Mouse (Mus musculus) liver, embryonic 16.5 days (tissue): ENCODE data around the gene Paf1. TPM values are rescaled to one million over a fixed set of nuclear protein-coding genes. Genes with fewer than 3 reads are reported as not detected.

Source experiments
- ATAC-seq: fragments of 200-750 bp; cut with Nextera tagmentation; 2 replicates; pipeline ENCODE4 v1.8.0; 2017; ENCODE audit warnings: low read depth, mild to moderate bottlenecking, moderate number of reproducible peaks, moderate library complexity
- H3K27ac ChIP-seq: fragments of 300-500 bp; sonication (generic); 2 replicates; pipeline ENCODE4 v1.5.1; 2014; ENCODE audit warnings: mild to moderate bottlenecking, low read length
- H3K27me3 ChIP-seq: fragments of 300-500 bp; sonication (generic); 2 replicates; pipeline ENCODE4 v1.6.1; 2014; ENCODE audit warnings: low read depth, low read length, mixed read lengths; ENCODE audit not compliant: control insufficient read depth, insufficient read depth
- H3K36me3 ChIP-seq: fragments of 300-500 bp; sonication (generic); 2 replicates; pipeline ENCODE4 v1.6.1; 2014; ENCODE audit warnings: mild to moderate bottlenecking; ENCODE audit not compliant: control insufficient read depth, insufficient read depth
- H3K4me1 ChIP-seq: fragments of 300-500 bp; sonication (generic); 2 replicates; pipeline ENCODE4 v1.6.1; 2014; ENCODE audit warnings: low read depth, low read length, mixed read lengths; ENCODE audit not compliant: control insufficient read depth
- H3K4me2 ChIP-seq: fragments of 300-500 bp; sonication (generic); 2 replicates; pipeline ENCODE4 v1.6.1; 2014; ENCODE audit warnings: low read depth, low read length, mixed read lengths
- H3K4me3 ChIP-seq: fragments of 300-500 bp; sonication (generic); 2 replicates; pipeline ENCODE4 v1.5.1; 2014; ENCODE audit warnings: low read depth, mild to moderate bottlenecking, low read length
- H3K9ac ChIP-seq: fragments of 300-500 bp; sonication (generic); 2 replicates; pipeline ENCODE4 v1.6.1; 2014; ENCODE audit warnings: low read depth, low read length
- H3K9me3 ChIP-seq: fragments of 300-500 bp; sonication (generic); replicated peaks from 2 replicates; pipeline ENCODE4 v1.6.1; 2016; ENCODE audit warnings: low read length; ENCODE audit not compliant: control insufficient read depth
- WGBS: fragments of 180-500 bp; shearing (Covaris S2); extraction: QIAGEN DNeasy Blood & Tissue Kit; methylation state at CpG from one replicate; pipeline ENCODE4 v1.1.7; 2014; ENCODE audit not compliant: insufficient replicate concordance; 5-methylcytosine and 5-hydroxymethylcytosine counted together
- polyA plus RNA-seq: library from polyadenylated mRNA; unstranded; fragments of >200 nt; fragmentation: Nextera tagmentation; extraction: Ambion mirVana; gene quantifications from 2 replicates; pipeline ENCODE4 v1.2.1, GENCODE M21; 2015

Paf1 gene
- polyA plus RNA-seq, 1 experiment from 2014 or later = 25.8 TPM

DNA sequence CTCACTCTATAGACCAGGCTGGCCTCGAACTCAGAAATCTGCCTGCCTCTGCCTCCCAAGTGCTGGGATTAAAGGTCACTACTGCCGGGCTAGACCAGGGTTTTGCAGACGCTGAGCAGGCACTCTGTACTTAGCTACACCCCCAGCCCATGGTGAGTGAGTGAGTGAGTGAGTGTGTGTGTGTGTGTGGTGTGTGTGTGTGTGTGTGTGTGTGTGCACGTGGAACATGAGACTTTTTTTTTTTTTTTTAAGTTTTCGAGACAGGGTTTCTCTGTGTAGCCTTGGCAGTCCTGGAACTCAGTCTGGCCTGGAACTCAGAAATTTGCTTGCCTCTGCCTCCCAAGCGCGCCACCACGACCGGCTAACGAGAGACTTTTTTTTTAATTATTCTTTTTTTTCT, 18.1 kb upstream of the Paf1 start:
- H3K9ac ChIP-seq = peak overlapping the region; percentile 77; the same call in 1 of the 2 replicates
- peaks cover 73% of the 10 kb centered on the region for H3K4me1 ChIP-seq
- no peak overlapping the region for H3K4me3 ChIP-seq
- H3K27me3 ChIP-seq = peaks cover 7% of the 10 kb centered on the region
- no peaks in the 10 kb centered on the region for H3K9me3 ChIP-seq
- WGBS = 46% methylated on average over 10 of the region's 10 CpGs
- H3K4me2 ChIP-seq = peak overlapping the region; percentile 96
- peaks cover 4% of the 10 kb centered on the region; the same call in 1 of the 2 replicates for H3K36me3 ChIP-seq
- peak overlapping the region; percentile 96 for H3K27ac ChIP-seq
- no peak for ATAC-seq

DNA sequence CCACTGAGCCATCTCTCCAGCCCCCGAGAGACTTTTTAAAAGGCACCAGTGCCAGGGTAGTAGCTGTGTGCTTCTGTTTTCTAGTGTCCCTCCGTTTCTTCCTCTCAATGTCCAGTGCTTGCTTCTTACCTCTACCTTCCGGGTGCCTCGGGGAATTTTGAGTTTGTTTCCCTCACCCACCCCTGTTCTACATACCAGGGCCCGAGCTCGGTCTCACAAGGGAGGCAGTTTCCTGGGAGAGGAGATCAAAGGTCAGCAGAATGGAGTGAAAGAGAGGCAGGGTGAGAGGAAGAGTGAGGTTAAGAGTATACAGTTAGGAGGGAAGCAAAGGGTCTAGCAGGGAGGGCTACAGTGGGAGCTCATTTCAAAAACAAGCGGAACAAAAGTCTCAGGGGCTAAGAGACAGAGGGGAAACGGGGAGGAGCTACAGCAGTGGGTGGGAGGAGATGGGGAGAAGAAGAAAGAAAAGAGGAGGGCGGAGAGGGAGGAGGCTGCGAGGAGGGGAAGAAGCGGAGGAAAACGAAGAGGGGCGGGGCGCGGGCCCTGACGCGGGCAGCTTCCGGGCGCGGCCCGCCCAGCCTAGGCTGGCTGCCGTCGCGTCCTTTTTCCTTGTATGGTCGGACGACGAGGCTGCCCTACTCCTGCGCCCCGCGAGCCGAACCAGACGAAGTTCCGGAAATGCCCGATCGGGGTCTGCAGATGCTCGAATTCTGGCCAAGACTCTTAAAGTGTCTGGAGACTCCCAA, 17.4 kb upstream of the Paf1 start:
- peak overlapping the region; percentile 96 for H3K4me2 ChIP-seq
- under 1% methylated on average over 36 of the region's 36 CpGs for WGBS
- peak overlapping the region; percentile 96 for H3K27ac ChIP-seq
- peaks cover 6% of the 10 kb centered on the region for H3K27me3 ChIP-seq
- H3K9me3 ChIP-seq = no peaks in the 10 kb centered on the region
- peaks cover 4% of the 10 kb centered on the region; the same call in 1 of the 2 replicates for H3K36me3 ChIP-seq
- H3K9ac ChIP-seq = peak overlapping the region; percentile 77
- peaks cover 80% of the 10 kb centered on the region for H3K4me1 ChIP-seq
- H3K4me3 ChIP-seq = peak overlapping the region; percentile 61
- ATAC-seq = peak; percentile 44

DNA sequence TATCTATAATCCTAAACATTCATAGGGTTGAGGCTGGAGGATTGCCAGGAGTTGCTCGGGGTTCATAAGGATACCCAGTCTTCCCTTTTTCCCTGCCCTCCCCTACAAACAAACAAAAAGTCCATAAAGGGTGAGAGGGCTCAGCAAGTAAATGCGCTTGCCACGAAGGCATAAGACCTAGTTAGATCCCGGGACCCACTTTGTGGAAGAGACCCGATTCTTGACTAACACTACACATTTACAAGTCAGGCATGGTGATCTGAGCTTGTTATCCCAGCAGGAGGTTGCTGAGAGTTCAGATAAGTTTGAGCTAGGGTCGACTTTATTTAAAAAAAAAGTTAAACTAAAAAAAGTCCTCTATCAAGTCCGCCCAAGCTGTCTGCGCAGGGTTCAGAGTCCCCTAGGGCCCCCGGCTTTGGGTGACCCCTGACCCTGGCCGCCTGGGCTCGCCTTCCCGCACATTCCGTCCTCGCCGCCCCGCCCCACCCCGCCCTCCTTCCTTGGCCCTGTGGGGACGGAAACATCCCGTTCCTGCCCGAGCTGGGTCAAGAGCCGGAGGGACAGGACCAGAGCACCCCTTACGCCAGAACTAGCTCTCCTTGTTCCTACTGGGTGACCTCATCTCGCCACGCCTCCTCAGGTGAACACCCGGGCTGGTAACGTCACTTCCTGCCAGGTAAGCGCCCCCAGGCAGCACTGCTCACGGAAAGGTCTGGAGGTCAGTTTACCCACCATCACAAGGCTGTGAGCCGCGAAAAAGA, 16.6 kb upstream of the Paf1 start:
- peaks cover 83% of the 10 kb centered on the region for H3K4me1 ChIP-seq

DNA sequence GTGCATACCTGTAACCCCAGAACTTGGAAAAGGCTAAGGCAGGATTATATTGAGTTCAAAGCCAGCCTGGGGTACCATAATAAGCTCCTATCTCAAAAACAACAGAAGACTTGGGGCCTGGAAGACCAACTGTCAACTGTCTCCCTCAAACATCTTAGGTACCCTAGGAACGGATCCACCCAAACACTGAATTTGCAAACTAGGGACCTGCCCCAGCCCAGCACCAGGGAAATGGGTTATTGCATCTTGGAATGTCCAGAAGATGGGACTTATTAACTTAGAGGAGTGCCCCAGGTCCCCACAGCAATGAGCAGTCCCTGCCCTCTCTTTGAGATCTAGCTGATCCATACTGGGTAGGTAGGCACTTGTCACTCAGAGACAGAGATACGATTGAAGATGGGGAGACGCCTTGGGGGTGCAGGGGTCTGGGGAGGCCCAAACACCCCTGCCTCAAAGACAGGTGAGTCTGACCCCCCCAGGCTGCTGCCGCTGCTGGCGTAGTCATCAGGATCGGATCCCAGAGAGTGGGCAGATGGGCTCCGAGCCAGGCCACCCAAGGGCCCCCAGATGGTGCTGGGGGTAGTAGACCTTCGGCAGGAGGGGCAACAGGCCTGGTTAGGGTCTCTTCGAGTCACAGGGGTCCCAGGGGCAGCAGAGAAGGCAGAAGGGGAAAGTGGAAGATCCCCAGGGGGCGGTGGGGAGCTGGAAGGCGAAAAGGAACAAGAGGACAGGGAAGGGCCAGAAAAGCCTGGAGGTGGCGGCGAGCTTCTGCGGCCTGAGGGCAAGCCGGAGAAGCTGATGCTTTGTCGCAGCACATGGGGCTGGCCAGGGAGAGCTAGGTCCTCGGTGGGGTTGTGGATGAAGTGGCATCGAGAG, 15.3 kb upstream of the Paf1 start:
- Histone ChIP-seq H3K9me3 (no peaks in the 10 kb centered on the region), H3K4me2 (peak overlapping the region; percentile 96), H3K27me3 (no peaks in the 10 kb centered on the region), H3K36me3 (peaks cover 4% of the 10 kb centered on the region; the same call in 1 of the 2 replicates), H3K4me3 (peak overlapping the region; percentile 79), H3K27ac (peak overlapping the region; percentile 97), H3K4me1 (peaks cover 87% of the 10 kb centered on the region), H3K9ac (peak overlapping the region; percentile 88)
- ATAC-seq = no peak
- 57% methylated on average over 18 of the region's 18 CpGs for WGBS

More for the DNA sequence above, 16.6 kb upstream of the Paf1 start:
- H3K9me3 ChIP-seq = no peaks in the 10 kb centered on the region
- WGBS = 5% methylated on average over 30 of the region's 30 CpGs
- H3K27ac ChIP-seq = peak overlapping the region; percentile 96
- H3K36me3 ChIP-seq = peaks cover 4% of the 10 kb centered on the region; the same call in 1 of the 2 replicates
- peak overlapping the region; percentile 61 for H3K4me3 ChIP-seq
- ATAC-seq = peak; percentile 4
- peak overlapping the region; percentile 77 for H3K9ac ChIP-seq
- H3K27me3 ChIP-seq = peaks cover 3% of the 10 kb centered on the region; the same call in 1 of the 2 replicates
- H3K4me2 ChIP-seq = peak overlapping the region; percentile 96

DNA sequence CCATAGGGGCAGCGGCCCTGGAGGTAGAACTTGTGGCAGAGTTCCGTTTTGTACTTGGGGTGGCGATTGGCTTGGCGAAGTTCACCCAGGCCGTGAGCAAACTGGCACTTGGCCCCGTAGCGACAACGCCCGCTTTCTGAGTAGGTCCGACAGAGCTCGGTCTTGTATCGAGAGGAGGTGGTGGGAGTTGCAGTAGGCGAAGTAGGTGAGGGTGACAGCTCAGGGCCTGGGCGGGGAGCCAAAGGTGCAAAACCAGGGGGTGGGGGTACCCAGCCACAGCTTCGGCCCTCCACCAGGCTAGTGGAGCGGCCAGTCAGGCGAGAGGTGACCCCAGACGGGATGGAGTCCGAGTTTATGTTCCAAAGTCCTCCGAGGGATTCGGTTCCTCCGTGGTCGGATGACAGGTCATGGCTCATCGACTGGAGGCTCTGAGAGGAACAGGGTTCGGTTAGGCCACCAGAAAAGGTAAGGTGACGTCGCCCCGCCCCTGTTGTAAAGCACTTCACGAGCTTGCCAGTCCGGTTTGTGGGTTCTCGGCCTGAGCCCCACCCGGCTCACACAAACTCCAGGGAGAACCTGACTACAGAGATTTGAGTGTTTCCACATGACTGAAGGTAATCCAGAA, 14.6 kb upstream of the Paf1 start:
- H3K4me2 ChIP-seq = peak overlapping the region; percentile 96
- no peaks in the 10 kb centered on the region for H3K27me3 ChIP-seq
- H3K9me3 ChIP-seq = no peaks in the 10 kb centered on the region
- peaks cover 92% of the 10 kb centered on the region for H3K4me1 ChIP-seq
- peak overlapping the region; percentile 79 for H3K4me3 ChIP-seq
- ATAC-seq = no peak
- H3K27ac ChIP-seq = peak overlapping the region; percentile 97
- peak overlapping the region; percentile 88 for H3K9ac ChIP-seq
- peaks cover 4% of the 10 kb centered on the region; the same call in 1 of the 2 replicates for H3K36me3 ChIP-seq
- 20% methylated on average over 32 of the region's 32 CpGs for WGBS

DNA sequence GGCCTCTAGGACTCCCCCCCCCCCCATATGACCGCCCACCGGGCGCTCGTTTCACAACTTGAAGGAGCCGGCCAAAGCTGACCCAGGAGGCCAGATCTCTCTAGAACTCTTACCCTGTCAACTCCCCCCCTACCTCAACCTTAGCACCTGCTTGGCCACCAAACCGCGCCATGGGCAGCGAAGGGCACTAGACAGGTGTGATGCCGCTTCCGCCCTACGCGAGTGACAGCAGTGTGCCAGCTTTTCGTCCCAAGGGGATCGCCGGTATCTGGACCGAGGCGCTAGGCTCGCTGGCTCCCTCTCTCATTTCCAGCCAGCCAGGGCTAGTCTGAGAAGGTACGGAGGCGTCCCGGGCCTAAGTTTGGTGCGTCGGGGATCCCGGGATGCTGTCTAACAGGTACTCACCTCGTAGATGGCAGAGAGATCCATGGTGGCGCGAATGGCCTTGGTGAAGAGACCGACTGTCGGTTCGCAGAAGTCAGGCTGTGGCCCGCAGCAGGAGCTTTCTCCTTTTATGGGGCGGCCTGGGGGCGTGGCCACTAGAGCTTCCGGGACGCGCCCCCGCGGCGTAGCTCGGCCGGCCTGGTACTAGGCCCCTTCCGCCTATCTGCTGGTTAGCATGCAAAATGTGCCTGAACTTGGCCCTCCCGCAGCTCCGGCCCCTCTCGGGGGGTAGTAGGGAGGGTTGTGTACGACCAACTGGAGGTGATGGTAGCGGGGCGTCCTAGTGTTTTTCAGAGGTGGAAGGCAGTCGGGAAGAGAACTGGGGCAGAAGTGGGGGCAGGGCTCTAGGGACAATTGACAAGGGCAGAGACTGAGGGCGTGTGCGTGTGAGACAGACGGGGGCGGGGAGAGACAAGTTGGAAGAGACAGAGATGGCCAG, 13.7 kb upstream of the Paf1 start:
- Histone ChIP-seq H3K9ac (peak overlapping the region; percentile 88), H3K4me3 (peak overlapping the region; percentile 79), H3K27me3 (no peaks in the 10 kb centered on the region), H3K4me2 (peak overlapping the region; percentile 96), H3K27ac (peak overlapping the region; percentile 97), H3K36me3 (peaks cover 4% of the 10 kb centered on the region; the same call in 1 of the 2 replicates), H3K9me3 (no peaks in the 10 kb centered on the region), H3K4me1 (peaks cover 95% of the 10 kb centered on the region)
- under 1% methylated on average over 51 of the region's 53 CpGs for WGBS
- peak; percentile 59 for ATAC-seq

DNA sequence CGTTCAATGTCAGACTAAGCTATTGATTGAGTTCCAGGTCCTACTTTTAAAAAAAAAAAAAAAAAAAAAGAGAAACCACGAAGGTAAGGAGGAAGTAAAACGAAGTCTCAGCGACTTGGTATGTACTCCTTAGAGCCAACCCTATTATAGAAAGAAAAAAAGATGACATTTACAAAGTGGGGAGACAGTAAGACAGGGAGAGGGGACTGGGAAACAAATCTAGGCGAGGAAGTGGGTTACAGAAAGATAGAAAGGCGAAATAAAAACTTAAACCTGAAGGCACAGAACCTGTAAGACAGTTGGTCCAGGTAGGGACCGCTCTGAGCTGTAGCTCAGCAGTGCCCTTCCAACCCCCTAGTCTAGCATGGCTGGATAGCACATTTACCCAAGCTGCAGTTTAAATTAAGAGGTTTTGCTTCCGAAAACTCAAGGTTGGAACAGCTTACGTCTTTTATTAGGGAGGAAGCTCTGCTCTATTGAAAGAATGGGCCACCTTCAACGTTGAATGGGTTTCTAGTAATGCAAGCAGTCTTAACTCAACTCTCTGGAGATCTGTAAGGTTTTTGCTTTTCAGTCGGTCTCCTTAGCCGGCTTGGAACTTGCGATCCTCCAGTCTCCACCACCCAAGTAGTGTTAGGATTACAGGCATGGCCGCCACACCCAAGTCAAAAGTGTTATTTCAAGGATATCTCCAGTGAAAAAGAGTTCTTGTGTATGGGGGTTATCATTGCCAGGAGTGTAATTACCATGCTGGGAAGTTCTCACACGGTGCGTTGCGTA, 12.3 kb upstream of the Paf1 start, which contains the start of gene Zfp36:
Zfp36 (minus strand) TSS at position 17 of the 780 bp plus-strand sequence.
- peaks cover 92% of the 10 kb centered on the region for H3K4me1 ChIP-seq
- peak within 1 kb of the TSS; percentile 97 for H3K27ac ChIP-seq
- no peaks in the 10 kb centered on the region for H3K9me3 ChIP-seq
- no peaks in the 10 kb centered on the region for H3K27me3 ChIP-seq
- H3K4me3 ChIP-seq = peak within 1 kb of the TSS; percentile 79
- peak within 1 kb of the TSS; percentile 88 for H3K9ac ChIP-seq
- WGBS = 28% methylated on average over 17 of the region's 17 CpGs
- peak within 1 kb of the TSS; percentile 96 for H3K4me2 ChIP-seq
- peaks cover 4% of the 10 kb centered on the region; the same call in 1 of the 2 replicates for H3K36me3 ChIP-seq
- no peak for ATAC-seq
